Mouse (Mus musculus) right cerebral cortex, postnatal 36 days (tissue): Measurements from ENCODE around the gene Pbx4.
A peak's percentile ranks its signal among the peaks of the same experiment; 100 is the strongest.

Source experiments
- DNase-seq, 2 experiments: peaks; one replicate each; pipeline ENCODE4 v3.0.0; 2022; ENCODE audit warnings: low spot score in 2 of 2, mixed read lengths in 1 of 2

Pbx4 gene

GRCm38 (mm10) chr8:69832298-69832853 is at the start of gene Pbx4:
Pbx4 (plus strand) TSS chr8:69832491.
- DNase-seq: peak; percentile 96 to 97

GRCm38 (mm10) chr8:69789105-69789504 is 43.2 kb upstream of the Pbx4 start:
- no peak for DNase-seq

- no peak for DNase-seq
Measured at GRCm38 (mm10) chr8:69789731-69790130, 42.6 kb upstream of the Pbx4 start.

GRCm38 (mm10) chr8:69790364-69790763 is 41.9 kb upstream of the Pbx4 start:
- DNase-seq: no peak

- DNase-seq: peak; percentile 78 to 86
Measured at GRCm38 (mm10) chr8:69790773-69791367, 41.4 kb upstream of the Pbx4 start, which contains the start of the genes Atp13a1 and Zfp866. Atp13a1 (plus strand) TSS chr8:69791163. Zfp866 (minus strand) TSS chr8:69791178.

- no peak for DNase-seq
Measured at GRCm38 (mm10) chr8:69791415-69792068, 40.7 kb upstream of the Pbx4 start.

- DNase-seq: no peak
Measured at GRCm38 (mm10) chr8:69793666-69794065, 38.6 kb upstream of the Pbx4 start.

- DNase-seq: no peak
Measured at GRCm38 (mm10) chr8:69794096-69794495, 38.2 kb upstream of the Pbx4 start.

- DNase-seq: no peak
Measured at GRCm38 (mm10) chr8:69794901-69795300, 37.4 kb upstream of the Pbx4 start.

GRCm38 (mm10) chr8:69796721-69797345 is 35.5 kb upstream of the Pbx4 start:
- no peak for DNase-seq

- DNase-seq: no peak
Measured at GRCm38 (mm10) chr8:69797661-69798060, 34.6 kb upstream of the Pbx4 start.

- DNase-seq: no peak
Measured at GRCm38 (mm10) chr8:69799261-69799660, 33.0 kb upstream of the Pbx4 start.

- no peak for DNase-seq
Measured at GRCm38 (mm10) chr8:69799946-69800345, 32.3 kb upstream of the Pbx4 start.

- DNase-seq: no peak
Measured at GRCm38 (mm10) chr8:69801796-69802195, 30.5 kb upstream of the Pbx4 start.

- DNase-seq: no peak
Measured at GRCm38 (mm10) chr8:69802216-69802615, 30.1 kb upstream of the Pbx4 start.

GRCm38 (mm10) chr8:69803366-69803765 is 28.9 kb upstream of the Pbx4 start:
- no peak for DNase-seq

- DNase-seq: no peak
Measured at GRCm38 (mm10) chr8:69804537-69804936, 27.8 kb upstream of the Pbx4 start.

GRCm38 (mm10) chr8:69805086-69805485 is 27.2 kb upstream of the Pbx4 start:
- no peak for DNase-seq

- no peak for DNase-seq
Measured at GRCm38 (mm10) chr8:69805491-69805890, 26.8 kb upstream of the Pbx4 start.

GRCm38 (mm10) chr8:69807236-69807635 is 25.1 kb upstream of the Pbx4 start:
- DNase-seq: no peak

- peak in 1 of 2 experiments; percentile 35 for DNase-seq
Measured at GRCm38 (mm10) chr8:69808094-69808863, 24.0 kb upstream of the Pbx4 start, which contains the start of gene Gmip. Gmip (plus strand) TSS chr8:69808679.
